Mouse (Mus musculus) erythroblast, embryonic 14.5 days (primary cell): ENCODE results near the gene Uqcrc2. TPM values are rescaled to one million over a fixed set of nuclear protein-coding genes. Genes with fewer than 3 reads are reported as not detected.

Source experiments
- H3K27me3 ChIP-seq: 2 replicates; pipeline ENCODE4 v1.6.1; 2012; ENCODE audit warnings: inconsistent platforms; ENCODE audit not compliant: control insufficient read depth
- H3K36me3 ChIP-seq: 2 replicates; pipeline ENCODE4 v1.6.1; 2012; ENCODE audit warnings: mild to moderate bottlenecking, inconsistent platforms; ENCODE audit not compliant: control insufficient read depth
- H3K4me1 ChIP-seq: 2 replicates; pipeline ENCODE4 v1.6.1; 2012; ENCODE audit warnings: inconsistent platforms; ENCODE audit not compliant: control insufficient read depth
- H3K4me3 ChIP-seq: replicated peaks from 2 replicates; pipeline ENCODE3; 2012; ENCODE audit warnings: moderate library complexity, mild to moderate bottlenecking, inconsistent platforms
- H3K9me3 ChIP-seq: 2 replicates; pipeline ENCODE4 v1.6.1; 2012; ENCODE audit warnings: low read length, inconsistent platforms, mixed read lengths; ENCODE audit not compliant: control insufficient read depth
- GATA1 ChIP-seq: IDR thresholded peaks from 2 replicates; pipeline ENCODE4 v1.6.1; 2012; ENCODE audit warnings: low read length, inconsistent platforms, mixed read lengths
- TAL1 ChIP-seq: IDR thresholded peaks from 3 replicates; pipeline ENCODE4 v1.6.1; 2012; ENCODE audit warnings: low read length, inconsistent platforms, mixed read lengths
- polyA plus RNA-seq: library from polyadenylated mRNA; stranded (reverse); fragments of >175 nt; gene quantifications from 2 replicates; pipeline ENCODE4 v1.2.3, GENCODE M21; 2012

Gene Uqcrc2
- 1.2 and 1.3 TPM in 2 replicates for polyA plus RNA-seq

GRCm38 (mm10) chr7:120634711-120635361 lies at the start of gene Uqcrc2:
Gene Uqcrc2, plus strand, starts transcription at chr7:120635176.
- H3K4me1 ChIP-seq, result peaks cover 25% of the 10 kb centered on the region
- H3K9me3 ChIP-seq, result no peaks in the 10 kb centered on the region
- H3K27me3 ChIP-seq, result 0 out of 2 replicates have a peak, but pooled peaks cover 3% of the 10 kb centered on the region
- peak within 1 kb of the TSS; percentile 81 for H3K4me3 ChIP-seq
- peaks cover 24% of the 10 kb centered on the region for H3K36me3 ChIP-seq
- TF ChIP-seq GATA1 (no peak), TAL1 (no peak)

- TF ChIP-seq TAL1, result no peak
- no peak for TF ChIP-seq GATA1
- no peaks in the 10 kb centered on the region for H3K36me3 ChIP-seq
- no peaks in the 10 kb centered on the region for H3K9me3 ChIP-seq
- H3K27me3 ChIP-seq, result peaks cover 32% of the 10 kb centered on the region
- no peak overlapping the region for H3K4me3 ChIP-seq
- H3K4me1 ChIP-seq, result no peaks in the 10 kb centered on the region
Observed at GRCm38 (mm10) chr7:120597203-120597743, 37.7 kb upstream of the Uqcrc2 start.

- Histone ChIP-seq H3K4me3 (no peak overlapping the region), H3K9me3 (no peaks in the 10 kb centered on the region), H3K36me3 (no peaks in the 10 kb centered on the region), H3K4me1 (no peaks in the 10 kb centered on the region), H3K27me3 (peaks cover 32% of the 10 kb centered on the region)
- TF ChIP-seq TAL1 (no peak), GATA1 (no peak)
Observed at GRCm38 (mm10) chr7:120597744-120598243, 37.2 kb upstream of the Uqcrc2 start.

GRCm38 (mm10) chr7:120598355-120598754 lies 36.6 kb upstream of the Uqcrc2 start:
- no peak for TF ChIP-seq TAL1
- no peak for TF ChIP-seq GATA1
- no peaks in the 10 kb centered on the region for H3K9me3 ChIP-seq
- H3K27me3 ChIP-seq, result peaks cover 32% of the 10 kb centered on the region
- no peaks in the 10 kb centered on the region for H3K4me1 ChIP-seq
- no peak overlapping the region for H3K4me3 ChIP-seq
- no peaks in the 10 kb centered on the region for H3K36me3 ChIP-seq

DNA sequence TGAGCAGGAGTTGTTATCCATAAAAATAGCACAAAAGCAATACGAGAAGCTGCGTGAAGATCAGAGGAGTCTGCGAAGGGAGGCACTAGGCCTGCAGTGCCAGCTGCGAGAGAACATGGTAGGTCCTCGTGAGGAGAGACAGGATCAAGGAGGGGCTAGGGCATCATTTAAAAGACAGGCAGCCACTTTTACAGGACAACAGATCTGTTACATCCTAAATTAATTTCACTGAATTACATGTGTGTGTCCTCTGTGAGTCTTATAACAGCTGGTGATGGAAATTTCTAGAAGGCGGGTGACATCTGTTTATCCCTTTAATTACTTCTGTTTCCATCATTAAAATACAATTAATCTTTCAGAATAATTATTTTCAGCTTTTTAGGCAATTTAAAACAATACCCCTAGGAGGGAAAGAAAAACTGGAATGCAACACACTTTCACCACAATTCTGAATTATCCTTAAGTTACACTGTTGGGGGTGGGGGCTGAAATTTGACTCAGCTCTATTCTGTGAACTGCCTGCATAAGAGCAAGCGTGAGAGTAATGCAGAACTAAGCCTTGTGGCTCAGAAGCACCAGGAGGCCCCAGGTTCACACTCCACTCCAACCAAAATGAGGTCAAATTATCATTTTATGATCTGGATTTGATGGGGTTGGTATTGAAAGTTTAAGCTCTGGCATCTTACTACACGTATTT lies 14.8 kb upstream of the Uqcrc2 start:
- Histone ChIP-seq H3K4me3 (no peak overlapping the region), H3K9me3 (no peaks in the 10 kb centered on the region), H3K27me3 (no peaks in the 10 kb centered on the region), H3K4me1 (no peaks in the 10 kb centered on the region), H3K36me3 (no peaks in the 10 kb centered on the region)
- TF ChIP-seq GATA1 (no peak), TAL1 (no peak)

GRCm38 (mm10) chr7:120620841-120621240 lies 14.1 kb upstream of the Uqcrc2 start:
- H3K4me3 ChIP-seq, result no peak overlapping the region
- no peaks in the 10 kb centered on the region for H3K9me3 ChIP-seq
- TF ChIP-seq GATA1 (no peak), TAL1 (no peak)
- H3K4me1 ChIP-seq, result no peaks in the 10 kb centered on the region
- no peaks in the 10 kb centered on the region for H3K27me3 ChIP-seq
- no peaks in the 10 kb centered on the region for H3K36me3 ChIP-seq

- TF ChIP-seq TAL1, result no peak
- no peak for TF ChIP-seq GATA1
- Histone ChIP-seq H3K36me3 (peaks cover 3% of the 10 kb centered on the region), H3K9me3 (no peaks in the 10 kb centered on the region), H3K4me1 (peaks cover 25% of the 10 kb centered on the region), H3K4me3 (no peak overlapping the region), H3K27me3 (0 out of 2 replicates have a peak, but pooled peaks cover 3% of the 10 kb centered on the region)
Observed at GRCm38 (mm10) chr7:120632518-120632917, 2.5 kb upstream of the Uqcrc2 start.

- Histone ChIP-seq H3K4me3 (peak overlapping the region; percentile 81), H3K27me3 (0 out of 2 replicates have a peak, but pooled peaks cover 3% of the 10 kb centered on the region), H3K9me3 (no peaks in the 10 kb centered on the region), H3K4me1 (peaks cover 25% of the 10 kb centered on the region), H3K36me3 (peaks cover 19% of the 10 kb centered on the region)
- no peak for TF ChIP-seq TAL1
- no peak for TF ChIP-seq GATA1
Observed at GRCm38 (mm10) chr7:120634301-120634700, 675 bp upstream of the Uqcrc2 start.

- TF ChIP-seq GATA1 (no peak), TAL1 (no peak)
- peaks cover 25% of the 10 kb centered on the region for H3K4me1 ChIP-seq
- peaks cover 30% of the 10 kb centered on the region for H3K36me3 ChIP-seq
- peak overlapping the region; percentile 81 for H3K4me3 ChIP-seq
- H3K27me3 ChIP-seq, result 0 out of 2 replicates have a peak, but pooled peaks cover 3% of the 10 kb centered on the region
- no peaks in the 10 kb centered on the region for H3K9me3 ChIP-seq
Observed at GRCm38 (mm10) chr7:120635362-120635781, 396 bp downstream of the Uqcrc2 start.
